Mouse (Mus musculus): ENCODE measurements at regions not wholly inside any gene's neighbourhood (a gene's known extent, or its start where the extent isn't known, plus 50 kb on each side); places are given as distances from the start of the nearest gene placed in this dataset.

DNA sequence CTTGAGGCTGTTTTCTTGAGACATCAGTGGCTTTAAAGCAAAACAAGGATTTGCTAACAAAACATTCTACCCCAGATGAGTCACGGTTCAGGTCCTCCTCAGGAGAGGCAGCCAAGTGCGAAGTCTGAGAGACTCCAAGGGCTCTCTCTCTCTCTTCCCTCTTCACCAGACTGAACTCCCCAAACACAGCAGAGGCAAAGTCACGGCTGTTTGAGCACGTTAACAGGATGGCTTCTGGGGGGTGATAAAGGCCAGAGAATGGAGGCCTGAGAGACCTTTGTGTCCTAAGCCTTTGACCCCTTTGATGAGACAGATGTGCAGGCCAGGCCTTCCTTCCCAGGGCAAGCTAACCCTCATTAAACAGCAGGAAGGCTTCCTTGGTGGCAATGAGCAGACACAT, 122.7 kb upstream of the Rcn1 start:
- Histone ChIP-seq H3K4me3 (ENCODE audit: insufficient read depth, low read length) (no peak overlapping the region), H3K4me1 (ENCODE audit: control insufficient read depth, insufficient read depth, low read length) (no peaks in the 10 kb centered on the region)
- TF ChIP-seq POLR2A (IDR thresholded peaks at IDR 0.05; ENCODE audit: low read depth, low read length) (no peak), CTCF (IDR thresholded peaks at IDR 0.05; ENCODE audit: borderline replicate concordance, insufficient read depth, low read length) (no peak)

DNA sequence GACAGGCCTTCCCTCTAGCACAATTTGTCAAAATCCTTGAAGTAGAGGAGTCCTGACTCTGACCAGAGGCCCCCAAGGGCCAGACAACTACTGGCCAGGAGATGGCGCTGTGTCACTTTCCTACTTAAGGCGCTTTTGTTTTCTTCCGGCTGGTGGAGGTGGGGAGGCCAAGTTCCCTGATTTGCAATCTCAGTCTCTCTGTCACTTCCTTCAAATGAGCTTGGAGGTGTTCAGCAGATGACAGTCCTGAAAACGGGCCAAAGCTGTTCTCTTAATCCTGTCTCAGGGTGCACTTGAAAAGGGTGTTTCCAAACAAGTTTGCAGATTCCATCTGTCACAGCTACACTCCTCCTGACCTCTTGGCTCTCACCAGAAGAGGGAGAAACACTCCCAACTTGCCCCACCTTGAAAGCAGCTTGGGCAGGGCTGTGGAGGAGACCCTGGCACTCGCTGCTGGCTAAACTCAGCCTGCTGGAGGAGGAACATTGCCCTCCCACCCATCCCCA, 124.2 kb upstream of the Rcn1 start:
- Histone ChIP-seq H3K27ac (ENCODE audit: insufficient read depth, low read length) (no peak overlapping the region), H3K4me1 (ENCODE audit: control insufficient read depth, insufficient read depth, low read length) (no peaks in the 10 kb centered on the region), H3K4me3 (ENCODE audit: insufficient read depth, low read length) (no peak overlapping the region)
- TF ChIP-seq POLR2A (IDR thresholded peaks at IDR 0.05; ENCODE audit: low read depth, low read length) (no peak), CTCF (IDR thresholded peaks at IDR 0.05; ENCODE audit: borderline replicate concordance, insufficient read depth, low read length) (no peak)

More for the DNA sequence above, 122.7 kb upstream of the Rcn1 start:
- H3K27ac ChIP-seq (ENCODE audit: insufficient read depth, low read length) = no peak overlapping the region

DNA sequence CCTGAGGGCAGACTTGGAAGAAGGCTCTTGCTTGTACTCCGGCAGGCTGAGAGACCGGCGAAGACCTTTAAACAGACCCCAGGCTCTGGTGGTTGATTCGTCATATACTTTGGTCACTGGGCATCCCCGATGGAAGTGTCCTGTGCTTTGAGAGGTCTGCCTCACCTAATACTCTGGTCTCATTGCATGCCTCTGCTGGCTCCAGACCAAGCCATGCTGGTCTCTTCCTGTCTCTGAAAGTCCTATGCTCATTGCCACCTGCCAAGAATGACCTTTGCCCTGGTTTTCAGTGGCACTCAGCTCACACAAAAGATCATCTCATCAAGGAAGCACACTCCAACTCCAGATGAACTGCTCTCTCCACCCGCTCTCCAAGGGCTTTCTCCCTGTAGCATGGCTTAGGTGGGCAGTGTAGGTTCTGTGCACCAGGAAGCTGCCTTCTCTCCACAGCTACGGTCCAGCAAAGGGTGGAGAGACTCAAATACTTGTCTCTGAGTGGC, 126.0 kb upstream of the Rcn1 start:
- H3K27ac ChIP-seq (ENCODE audit: insufficient read depth, low read length) = no peak overlapping the region
- TF ChIP-seq CTCF (IDR thresholded peaks at IDR 0.05; ENCODE audit: borderline replicate concordance, insufficient read depth, low read length) (no peak), POLR2A (IDR thresholded peaks at IDR 0.05; ENCODE audit: low read depth, low read length) (no peak)
- H3K4me1 ChIP-seq (ENCODE audit: control insufficient read depth, insufficient read depth, low read length) = no peaks in the 10 kb centered on the region
- H3K4me3 ChIP-seq (ENCODE audit: insufficient read depth, low read length) = no peak overlapping the region

DNA sequence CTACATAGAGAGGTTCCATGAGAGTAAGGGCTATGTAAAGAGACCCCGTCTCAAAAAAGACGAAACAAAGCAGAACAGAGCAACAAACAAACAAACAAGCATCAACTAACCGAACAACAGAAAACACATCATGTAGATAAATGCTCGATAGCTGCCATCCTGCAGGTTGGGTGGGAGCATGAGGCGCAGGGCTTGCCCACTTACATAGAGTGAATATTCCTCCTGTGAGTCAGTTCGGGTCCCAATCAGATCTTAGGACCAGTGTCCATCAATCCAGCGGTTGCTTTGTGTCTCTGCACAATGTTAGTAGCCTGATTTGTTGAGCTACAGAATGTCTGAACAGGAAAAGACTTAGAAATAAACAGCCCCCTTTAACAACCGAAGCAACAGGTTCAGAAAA, 129.4 kb upstream of the Rcn1 start:
- no peak overlapping the region for H3K4me3 ChIP-seq (ENCODE audit: insufficient read depth, low read length)
- H3K4me1 ChIP-seq (ENCODE audit: control insufficient read depth, insufficient read depth, low read length) = no peaks in the 10 kb centered on the region
- TF ChIP-seq CTCF (IDR thresholded peaks at IDR 0.05; ENCODE audit: borderline replicate concordance, insufficient read depth, low read length) (no peak), POLR2A (IDR thresholded peaks at IDR 0.05; ENCODE audit: low read depth, low read length) (no peak)
- no peak overlapping the region for H3K27ac ChIP-seq (ENCODE audit: insufficient read depth, low read length)

DNA sequence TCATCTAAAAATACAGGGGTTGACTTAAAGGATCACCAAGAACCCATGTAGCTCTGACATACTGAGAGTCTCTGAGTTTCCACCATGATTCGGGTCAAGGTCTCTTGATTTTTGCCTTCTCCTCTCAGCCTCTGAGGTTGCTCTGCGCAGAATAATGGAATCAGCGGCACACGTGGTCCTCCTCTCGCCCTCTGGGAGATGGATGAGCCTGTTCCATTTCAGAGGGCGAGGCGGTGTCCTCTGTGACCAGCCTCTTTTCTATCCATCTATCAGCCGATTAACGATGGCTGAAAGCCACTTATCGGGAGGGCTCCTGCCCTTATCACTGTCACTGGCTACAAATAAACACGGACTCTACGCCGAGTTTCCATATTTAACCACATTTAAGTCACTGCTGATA, 124.6 kb upstream of the Pax6 start:
- Histone ChIP-seq H3K4me3 (ENCODE audit: insufficient read depth, low read length) (no peak overlapping the region), H3K4me1 (ENCODE audit: control insufficient read depth, insufficient read depth, low read length) (no peaks in the 10 kb centered on the region), H3K27ac (ENCODE audit: insufficient read depth, low read length) (no peak overlapping the region)
- TF ChIP-seq POLR2A (IDR thresholded peaks at IDR 0.05; ENCODE audit: low read depth, low read length) = no peak
- no peak for TF ChIP-seq CTCF (IDR thresholded peaks at IDR 0.05; ENCODE audit: borderline replicate concordance, insufficient read depth, low read length)

DNA sequence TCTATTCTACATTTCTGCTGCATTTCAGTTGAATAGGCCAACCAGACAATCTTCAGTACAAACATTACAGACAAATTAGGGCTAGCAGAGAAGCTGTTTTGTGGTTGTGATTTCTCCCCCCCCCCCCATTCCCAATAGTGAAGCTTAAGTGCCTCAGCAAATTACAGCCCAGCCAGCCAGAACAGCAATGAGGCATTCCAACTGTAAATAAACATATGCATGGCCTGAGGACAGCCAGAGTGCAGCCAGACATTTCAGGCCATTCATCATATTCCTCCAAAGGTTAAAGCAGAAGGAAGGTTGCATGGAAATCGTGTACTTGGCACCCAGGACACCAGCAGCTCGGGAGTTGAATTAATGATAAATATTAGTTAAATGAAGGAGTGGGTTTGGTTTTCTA, 116.6 kb upstream of the Pax6 start:
- no peak for TF ChIP-seq CTCF (IDR thresholded peaks at IDR 0.05; ENCODE audit: borderline replicate concordance, insufficient read depth, low read length)
- TF ChIP-seq POLR2A (IDR thresholded peaks at IDR 0.05; ENCODE audit: low read depth, low read length) = no peak
- no peaks in the 10 kb centered on the region for H3K4me1 ChIP-seq (ENCODE audit: control insufficient read depth, insufficient read depth, low read length)
- H3K4me3 ChIP-seq (ENCODE audit: insufficient read depth, low read length) = no peak overlapping the region

DNA sequence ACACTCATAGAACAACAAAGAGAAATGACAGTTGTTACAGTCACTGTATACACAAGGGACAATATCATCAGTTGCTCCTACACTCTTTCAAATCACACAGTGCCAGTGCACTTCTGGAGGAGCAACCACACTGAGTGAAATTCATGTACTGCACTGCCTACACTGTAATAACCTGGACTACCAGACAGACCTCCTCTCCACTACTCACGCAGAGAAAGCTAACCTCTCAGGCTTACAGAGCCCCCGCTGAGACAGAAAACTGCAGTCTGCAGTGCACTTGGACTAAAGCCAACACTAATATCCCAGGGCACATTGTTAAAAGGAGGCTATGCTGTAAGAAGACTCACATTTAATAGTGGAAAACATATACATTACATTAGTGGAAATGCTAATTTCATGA, 81.9 kb upstream of the Pax6 start:
- no peak for TF ChIP-seq CTCF (IDR thresholded peaks at IDR 0.05; ENCODE audit: borderline replicate concordance, insufficient read depth, low read length)
- no peak for TF ChIP-seq POLR2A (IDR thresholded peaks at IDR 0.05; ENCODE audit: low read depth, low read length)
- Histone ChIP-seq H3K27ac (ENCODE audit: insufficient read depth, low read length) (no peak overlapping the region), H3K4me1 (ENCODE audit: control insufficient read depth, insufficient read depth, low read length) (no peaks in the 10 kb centered on the region), H3K4me3 (ENCODE audit: insufficient read depth, low read length) (no peak overlapping the region)

More for the DNA sequence above, 116.6 kb upstream of the Pax6 start:
- no peak overlapping the region for H3K27ac ChIP-seq (ENCODE audit: insufficient read depth, low read length)

DNA sequence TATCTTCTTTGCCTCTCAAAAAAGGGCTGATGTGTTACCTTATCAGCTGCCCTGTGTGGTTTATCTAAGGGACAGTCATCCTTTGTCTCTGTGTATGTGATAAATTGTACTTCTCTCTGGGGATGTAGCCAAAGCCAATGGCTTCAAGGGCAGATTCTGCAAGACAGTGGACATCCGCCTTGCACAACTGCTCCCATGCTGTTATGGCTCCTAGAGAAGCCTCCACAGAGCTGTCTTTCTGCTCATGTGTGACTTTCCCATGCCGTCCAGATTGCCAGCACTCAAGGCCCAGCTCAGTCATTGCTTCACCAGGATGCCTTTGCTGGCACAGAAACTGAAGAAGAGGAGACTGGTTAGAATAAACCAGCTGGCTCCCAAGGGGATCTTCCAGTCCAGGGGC, 74.6 kb upstream of the Pax6 start:
- Histone ChIP-seq H3K27ac (ENCODE audit: insufficient read depth, low read length) (no peak overlapping the region), H3K4me1 (ENCODE audit: control insufficient read depth, insufficient read depth, low read length) (no peaks in the 10 kb centered on the region), H3K4me3 (ENCODE audit: insufficient read depth, low read length) (no peak overlapping the region)
- TF ChIP-seq CTCF (IDR thresholded peaks at IDR 0.05; ENCODE audit: borderline replicate concordance, insufficient read depth, low read length) = no peak
- TF ChIP-seq POLR2A (IDR thresholded peaks at IDR 0.05; ENCODE audit: low read depth, low read length) = no peak

DNA sequence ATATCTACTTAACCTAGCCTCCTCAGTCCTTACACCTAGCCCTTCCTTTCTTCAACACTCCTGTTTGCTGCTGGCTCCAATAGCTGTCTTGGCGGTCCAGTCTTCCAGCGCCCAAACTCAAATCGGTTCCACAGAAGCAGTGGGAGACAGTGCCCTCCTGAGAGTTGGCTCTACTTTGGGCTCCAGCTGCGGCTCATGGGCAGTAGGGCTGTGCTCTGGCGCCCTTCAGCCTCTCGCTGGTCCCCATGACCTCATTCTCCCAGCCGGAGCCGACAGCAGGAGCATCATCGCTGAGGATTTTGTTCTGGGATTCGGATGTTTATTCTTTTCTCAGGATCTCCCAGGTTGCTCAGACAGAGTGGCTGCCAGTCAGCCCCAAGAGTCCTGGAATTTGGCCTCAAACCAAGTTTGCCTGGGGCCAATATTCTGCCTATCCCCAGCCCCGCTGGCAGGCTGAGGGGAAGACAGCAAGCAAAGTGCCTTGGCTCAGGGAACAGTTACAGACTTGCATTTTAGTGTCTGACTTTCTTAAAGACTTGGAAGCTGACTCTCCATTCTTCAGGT, 64.1 kb upstream of the Pax6 start:
- H3K27ac ChIP-seq (ENCODE audit: insufficient read depth, low read length) = no peak overlapping the region
- no peak for TF ChIP-seq POLR2A (IDR thresholded peaks at IDR 0.05; ENCODE audit: low read depth, low read length)
- TF ChIP-seq CTCF (IDR thresholded peaks at IDR 0.05; ENCODE audit: borderline replicate concordance, insufficient read depth, low read length) = no peak
- H3K4me1 ChIP-seq (ENCODE audit: control insufficient read depth, insufficient read depth, low read length) = no peaks in the 10 kb centered on the region
- H3K4me3 ChIP-seq (ENCODE audit: insufficient read depth, low read length) = no peak overlapping the region

DNA sequence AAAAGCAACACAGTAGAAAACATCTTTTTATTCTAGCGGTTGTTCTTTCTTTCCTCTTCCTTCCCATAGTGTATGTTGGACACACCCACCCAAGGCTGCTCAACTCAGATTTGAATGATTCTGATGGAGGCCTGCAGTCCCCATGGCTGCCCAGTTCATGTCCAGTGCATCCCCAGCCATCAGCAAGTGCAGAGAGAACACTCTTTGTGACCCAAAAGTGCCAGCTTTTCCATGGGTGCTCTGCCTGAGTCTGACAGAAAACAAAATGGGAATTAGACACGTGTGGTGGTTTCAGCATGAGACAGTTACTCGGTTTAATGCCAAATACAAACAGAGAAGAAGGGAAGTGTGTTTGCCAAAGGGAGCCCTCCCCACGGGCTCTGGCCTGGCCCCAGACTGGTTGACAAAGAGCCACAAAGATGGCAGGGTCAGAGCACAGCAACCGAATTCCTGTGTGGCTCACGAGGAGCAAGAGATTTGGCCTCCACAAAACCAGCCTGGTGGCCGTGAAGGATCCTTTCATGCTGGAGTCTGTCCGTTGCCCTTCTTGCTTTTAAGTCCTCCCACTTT, 60.6 kb upstream of the Pax6 start:
- H3K4me3 ChIP-seq (ENCODE audit: insufficient read depth, low read length) = no peak overlapping the region
- TF ChIP-seq POLR2A (IDR thresholded peaks at IDR 0.05; ENCODE audit: low read depth, low read length) = no peak
- TF ChIP-seq CTCF (IDR thresholded peaks at IDR 0.05; ENCODE audit: borderline replicate concordance, insufficient read depth, low read length) = no peak
- H3K27ac ChIP-seq (ENCODE audit: insufficient read depth, low read length) = no peak overlapping the region
- H3K4me1 ChIP-seq (ENCODE audit: control insufficient read depth, insufficient read depth, low read length) = no peaks in the 10 kb centered on the region

Measured in embryonic fibroblast, embryonic 13.5 days (primary cell).